Mouse (Mus musculus) T-cell, adult 2 months (primary cell): ENCODE data around the gene Mlf1.

Source experiments
- DNase-seq: peaks from one replicate; pipeline ENCODE4 v3.0.0; 2022; ENCODE audit warnings: low spot score

Mlf1 gene

GRCm38 (mm10) chr3:67447143-67447542 is 73.2 kb downstream of the Mlf1 start:
- DNase-seq = no peak
